Mouse (Mus musculus) cerebellum, adult 11 months (tissue): ENCODE results near the gene Tmem232.
A peak's percentile ranks its signal among the peaks of the same experiment; 100 is the strongest.
"Not testable (repeated sequence)": the region's sequence is repeated elsewhere in the genome, so short reads cannot be mapped to it uniquely, and the experiment has no call there.

ENCODE experiments used
- DNase-seq: peaks from one replicate; pipeline ENCODE4 v3.0.0; 2022

Tmem232 gene

DNA sequence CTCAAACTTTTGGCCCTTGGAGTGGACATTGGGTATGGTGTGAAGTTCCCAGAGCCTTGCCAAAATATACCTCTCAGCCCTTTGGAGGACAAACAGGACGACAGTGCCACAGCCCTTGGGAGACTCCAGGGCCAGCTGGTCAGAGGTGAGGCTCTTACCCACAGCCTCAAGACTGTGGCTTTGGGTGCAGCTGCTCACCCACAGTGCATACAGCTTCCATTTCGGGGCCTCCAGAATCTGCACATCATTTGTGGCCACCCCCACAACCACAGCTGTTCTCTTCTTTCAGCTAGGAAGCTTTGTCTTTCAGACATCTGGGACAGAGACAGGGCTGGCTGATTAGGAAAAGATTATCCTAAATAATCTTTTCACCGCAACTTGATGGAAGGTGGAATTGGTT is 27.1 kb downstream of the Tmem232 start:
- DNase-seq, result no peak

DNA sequence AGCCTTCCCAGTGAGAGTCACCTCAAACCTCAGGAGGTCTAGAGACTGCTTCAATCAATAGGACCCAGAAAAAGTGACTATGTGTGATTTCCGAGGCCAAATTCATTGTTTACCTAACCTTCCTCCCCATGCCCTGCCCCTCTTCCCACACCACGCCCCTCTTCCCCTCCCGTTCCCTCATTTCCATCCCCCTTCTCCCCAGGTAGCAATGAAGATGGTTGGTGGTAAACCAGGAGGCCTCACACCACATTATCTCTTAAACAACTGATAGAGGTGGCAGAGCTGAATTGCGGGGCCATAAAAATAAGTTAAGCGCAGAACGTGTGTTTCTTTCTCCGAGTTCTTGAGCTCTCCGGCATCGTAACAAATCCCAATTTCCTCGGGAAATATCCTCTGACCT is 55.9 kb downstream of the Tmem232 start:
- no peak for DNase-seq

DNA sequence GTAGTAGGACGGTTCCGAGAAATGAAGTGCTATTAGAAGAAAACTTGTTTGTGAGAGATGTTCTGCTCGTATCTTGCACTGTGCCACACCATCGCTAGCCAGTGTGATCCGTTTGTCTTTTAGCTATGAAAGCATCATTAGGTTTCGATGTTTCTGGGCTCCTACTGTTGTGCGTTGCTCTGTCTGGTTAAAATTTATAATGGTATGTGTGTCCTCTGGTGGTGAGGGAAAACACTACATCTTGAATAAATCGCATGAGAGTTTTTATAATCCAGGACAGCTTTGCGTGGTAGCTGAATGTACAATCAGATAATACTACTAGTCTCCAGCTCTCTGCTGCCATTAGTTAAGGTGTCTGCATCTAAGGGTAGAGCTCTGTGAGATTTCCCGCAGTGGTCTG is 63.8 kb downstream of the Tmem232 start:
- no peak for DNase-seq

DNA sequence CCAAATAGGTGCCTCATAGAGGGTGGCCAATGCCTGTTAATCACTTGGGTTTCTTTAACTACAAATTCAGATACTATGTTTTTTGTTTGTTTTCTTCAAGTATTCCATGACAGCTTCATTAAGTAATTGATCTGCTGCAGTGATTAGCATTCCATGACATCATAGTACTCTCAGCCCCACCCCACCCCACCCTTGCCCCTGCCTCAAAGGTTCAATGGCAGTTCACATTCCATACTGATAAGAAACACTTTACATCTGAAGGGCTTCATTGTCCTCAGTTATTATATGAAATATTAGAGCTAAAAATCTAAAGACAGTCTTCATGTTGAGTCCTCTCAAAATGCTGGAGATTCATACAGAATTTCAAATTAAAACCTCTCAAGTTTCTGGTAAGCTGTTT is 89.8 kb downstream of the Tmem232 start:
- no peak for DNase-seq

DNA sequence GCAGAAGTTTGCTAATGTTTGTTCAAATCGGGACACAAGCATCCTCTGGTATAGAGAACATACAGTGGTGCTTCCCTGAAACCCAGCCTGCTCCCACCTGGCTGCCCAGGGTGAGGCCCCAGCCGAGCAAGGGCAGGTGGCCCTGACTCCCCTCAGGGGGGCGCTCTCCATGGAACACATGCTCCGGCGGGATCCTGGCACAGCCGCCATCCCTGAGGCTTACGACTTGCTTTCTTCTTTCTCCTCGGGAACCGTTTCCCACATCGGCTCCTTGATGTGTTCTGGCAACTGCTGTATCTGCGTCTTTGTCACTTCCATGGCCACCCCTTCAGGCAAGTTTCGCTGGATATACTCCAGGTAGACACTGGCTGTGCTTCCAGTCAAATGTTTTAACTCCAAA is 102.7 kb downstream of the Tmem232 start:
- not testable (repeated sequence) for DNase-seq

DNA sequence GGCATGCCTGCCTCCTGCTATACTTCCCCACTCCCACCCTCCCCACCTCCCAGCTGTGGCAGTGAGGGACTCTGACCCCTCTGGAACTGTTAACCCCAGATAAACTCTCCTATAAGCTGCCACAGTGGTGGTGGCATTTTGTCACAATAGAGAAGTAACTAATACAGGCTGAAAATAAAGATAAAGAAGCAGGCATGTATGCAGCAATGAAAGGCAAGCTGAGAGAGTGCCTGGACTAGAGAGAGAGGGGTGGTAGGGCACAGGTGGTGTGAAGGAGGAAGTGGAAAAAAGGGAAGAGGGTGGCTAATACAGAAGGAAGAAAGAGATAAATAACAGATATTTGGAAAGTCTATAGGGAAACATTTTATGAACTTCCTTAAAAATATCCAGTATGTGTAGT is 121.5 kb downstream of the Tmem232 start:
- DNase-seq, result no peak

DNA sequence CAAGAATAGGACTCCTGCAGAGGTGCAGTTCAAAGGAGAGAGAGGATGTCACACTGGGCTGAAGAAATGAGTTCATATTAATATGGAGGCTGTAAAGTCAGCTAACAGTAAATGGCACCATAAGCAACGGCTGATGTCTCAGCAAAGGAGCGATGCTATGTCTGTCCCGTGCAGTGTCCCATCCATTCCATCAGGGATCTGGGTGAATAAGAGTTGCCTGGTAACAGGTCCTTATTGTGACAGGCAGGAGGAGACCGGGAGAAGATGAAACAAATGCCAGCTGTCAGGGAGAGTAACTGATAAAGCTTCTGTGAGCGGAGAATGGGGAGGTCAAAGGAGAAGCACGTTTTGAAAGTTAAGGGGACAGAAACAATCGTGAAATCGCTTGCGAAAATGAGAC is 135.3 kb downstream of the Tmem232 start:
- no peak for DNase-seq

DNA sequence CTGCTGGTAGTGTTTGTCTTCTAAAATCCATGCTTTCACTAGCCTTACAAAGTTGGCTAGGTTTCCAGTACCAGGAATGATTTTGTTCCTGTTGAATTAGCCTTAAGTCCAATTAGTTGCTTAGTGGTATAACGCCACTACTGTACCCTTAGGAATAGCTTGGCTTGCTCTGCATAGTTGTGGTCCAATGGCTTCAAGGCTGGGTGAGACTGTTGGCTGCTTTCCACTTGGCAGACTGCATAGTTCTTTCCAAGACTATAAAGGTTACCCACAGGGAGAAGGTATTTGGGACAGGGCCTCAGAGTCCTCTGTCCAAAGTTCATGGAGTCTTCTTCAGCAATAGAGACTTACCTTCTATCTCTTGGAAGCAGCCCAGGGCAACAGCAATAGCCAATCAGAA is 139.7 kb downstream of the Tmem232 start:
- DNase-seq, result no peak

DNA sequence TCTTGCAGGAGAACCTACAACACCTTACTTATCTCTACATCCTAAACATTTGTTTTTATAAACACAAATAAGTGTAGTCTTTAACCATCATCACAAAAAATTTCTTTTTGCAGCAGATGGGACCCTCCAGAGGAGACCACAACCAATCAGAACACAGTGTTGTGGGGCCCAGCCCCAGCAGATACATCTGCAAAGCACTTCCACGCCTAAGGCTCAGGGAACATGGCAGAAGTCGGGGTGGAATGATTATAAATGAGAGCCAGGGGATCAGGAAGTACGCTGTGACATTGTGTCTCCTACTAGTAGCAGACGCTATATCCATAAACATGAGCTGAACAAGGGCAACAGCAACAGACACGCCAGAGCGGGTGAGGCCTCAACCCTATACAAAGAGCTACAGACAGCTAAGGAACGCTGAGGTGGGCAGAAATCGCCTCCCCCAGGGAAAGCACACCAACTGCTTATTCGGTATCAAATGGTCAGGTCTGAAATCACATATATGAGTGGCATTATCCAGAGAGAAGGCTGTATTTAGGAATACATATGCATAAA is 156.1 kb downstream of the Tmem232 start:
- DNase-seq, result no peak

DNA sequence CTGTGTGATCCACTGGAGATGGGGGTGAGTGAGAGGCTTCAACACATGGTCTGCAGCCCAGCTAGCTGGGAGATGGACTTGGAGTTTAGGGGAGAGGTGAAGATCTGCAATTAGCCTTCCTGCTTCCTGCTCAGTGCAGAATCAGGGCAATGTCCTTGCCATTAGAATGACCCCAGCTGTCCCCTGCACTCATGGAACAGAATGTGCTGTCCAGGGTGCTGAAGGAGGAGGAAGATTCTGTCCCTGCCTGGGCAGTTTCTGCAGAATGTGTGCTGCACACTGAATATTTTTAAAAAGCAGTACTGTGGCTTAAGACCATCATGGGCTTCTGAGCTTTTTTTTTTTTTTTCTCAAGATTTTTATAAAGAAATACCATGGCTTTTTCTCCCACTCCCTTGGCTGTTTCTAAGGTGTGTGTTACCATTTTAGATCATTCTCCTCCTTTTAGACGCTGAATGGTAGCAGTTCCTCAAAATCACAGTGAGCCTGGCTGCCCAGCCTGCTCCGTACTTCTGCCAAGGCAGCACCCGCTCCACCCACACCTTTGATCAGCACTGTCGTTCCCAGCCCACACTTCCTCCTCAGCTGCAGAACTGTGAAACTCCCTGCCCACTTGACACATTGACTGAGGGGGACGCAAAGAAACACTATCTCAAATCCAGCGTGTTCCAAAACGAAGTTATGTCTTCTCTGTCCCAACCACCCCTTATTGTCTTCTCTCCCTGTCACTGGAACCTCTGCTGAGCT is 170.4 kb downstream of the Tmem232 start:
- no peak for DNase-seq

DNA sequence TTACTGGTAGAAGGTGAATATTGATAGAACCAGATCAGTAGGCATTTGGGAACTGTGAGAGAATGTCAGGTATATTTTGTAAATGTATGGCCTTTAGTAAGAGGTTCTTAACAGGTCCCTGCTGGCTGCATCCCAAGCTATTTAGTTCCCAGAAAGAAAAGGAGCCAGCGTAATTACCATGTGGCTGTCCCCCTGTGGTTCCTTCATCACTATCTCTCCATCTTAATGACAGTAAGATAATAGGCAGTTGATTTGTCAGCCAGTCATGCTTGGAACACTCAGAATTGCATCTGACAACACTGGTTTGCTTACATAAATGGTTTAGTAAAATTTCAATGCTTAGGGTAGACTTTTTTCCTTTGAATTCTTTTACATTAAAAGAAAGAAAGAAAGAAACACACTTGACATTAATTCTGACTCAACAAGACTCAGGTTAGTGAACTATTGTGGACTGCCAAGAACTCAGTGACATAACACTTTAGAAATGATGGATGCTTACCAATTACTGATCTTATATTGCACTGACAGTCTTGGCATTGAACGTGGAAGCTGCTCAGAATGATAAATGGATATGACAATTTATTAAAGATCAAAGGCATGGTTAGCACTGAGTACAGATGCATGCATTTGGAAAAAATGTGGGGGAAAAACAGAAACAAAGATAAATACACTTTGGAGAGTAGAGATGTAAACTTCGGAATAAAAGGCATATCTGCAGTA is 174.9 kb downstream of the Tmem232 start:
- DNase-seq, result no peak

DNA sequence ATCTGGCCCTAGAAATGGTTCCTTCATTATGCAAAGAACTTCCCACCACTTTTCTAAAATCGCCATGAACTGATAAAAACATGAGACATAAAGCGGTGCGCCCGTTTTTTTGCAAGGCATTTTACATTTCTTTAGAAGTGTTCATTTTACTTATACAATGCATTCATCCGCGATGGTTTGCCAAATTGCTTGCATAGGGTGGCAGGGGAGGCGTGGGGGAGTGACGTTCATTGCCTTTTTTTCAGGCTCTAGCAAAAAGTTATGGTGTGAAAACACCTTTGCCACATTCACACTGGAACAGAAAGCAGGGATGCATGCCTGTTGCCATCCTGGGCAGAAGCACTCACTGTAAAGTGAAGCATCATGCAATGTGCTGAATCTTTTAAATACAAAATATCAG is 188.7 kb downstream of the Tmem232 start:
- no peak for DNase-seq

DNA sequence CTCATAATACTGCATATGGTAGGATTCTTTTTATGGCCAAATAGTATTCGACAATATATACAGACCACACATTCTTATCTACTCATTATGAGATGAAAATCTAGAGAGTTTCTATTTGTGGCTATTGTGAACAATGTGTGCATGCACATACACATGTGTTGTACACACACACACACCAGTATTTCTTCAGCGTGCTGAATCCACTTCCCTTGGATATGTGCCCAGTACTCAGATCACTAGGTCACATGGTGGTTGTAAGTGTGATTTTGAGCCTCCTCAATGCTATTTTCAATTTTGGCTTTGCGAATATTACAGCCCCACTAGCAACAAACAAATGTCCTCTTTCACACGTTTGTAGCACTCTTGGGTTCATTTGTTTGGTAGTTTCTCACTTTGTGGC is 200.6 kb downstream of the Tmem232 start:
- no peak for DNase-seq

DNA sequence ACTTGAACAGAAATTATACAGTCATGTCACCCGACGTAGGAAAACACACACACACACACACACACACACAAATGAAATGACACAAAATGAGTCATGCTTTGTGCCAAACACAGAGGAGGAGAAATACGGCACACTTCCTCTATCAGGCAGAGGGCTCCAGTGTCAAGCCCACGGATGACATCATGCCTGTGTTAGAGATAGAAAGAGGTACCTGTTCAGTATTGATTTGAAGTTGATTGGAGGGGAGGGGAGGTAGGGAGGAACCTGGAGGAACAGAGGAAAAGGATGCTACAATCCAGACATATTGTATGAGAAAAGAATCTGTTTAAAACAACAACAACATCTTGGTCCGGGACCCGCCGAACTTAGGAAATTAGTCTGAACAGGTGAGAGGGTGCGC is 209.8 kb downstream of the Tmem232 start:
- DNase-seq, result no peak

DNA sequence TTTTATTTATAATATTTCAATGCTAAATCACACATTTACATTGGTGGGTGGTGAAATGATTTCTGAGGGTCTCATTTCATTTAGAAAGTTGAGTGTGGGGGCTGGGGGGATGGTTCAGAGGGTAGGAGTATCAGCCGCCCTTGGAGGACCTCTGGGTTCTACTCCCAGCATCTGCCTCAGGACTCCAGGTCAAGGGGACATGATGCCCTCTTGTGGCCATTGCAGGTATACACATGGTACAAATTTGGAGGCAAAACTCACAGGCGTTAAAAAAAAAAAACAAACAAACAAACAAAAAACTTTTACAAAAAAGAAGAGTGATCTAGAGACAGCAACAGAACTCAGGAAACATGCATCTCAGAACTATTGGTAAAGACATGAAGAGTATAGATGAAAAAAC is 215.3 kb downstream of the Tmem232 start:
- DNase-seq, result peak; percentile 24

DNA sequence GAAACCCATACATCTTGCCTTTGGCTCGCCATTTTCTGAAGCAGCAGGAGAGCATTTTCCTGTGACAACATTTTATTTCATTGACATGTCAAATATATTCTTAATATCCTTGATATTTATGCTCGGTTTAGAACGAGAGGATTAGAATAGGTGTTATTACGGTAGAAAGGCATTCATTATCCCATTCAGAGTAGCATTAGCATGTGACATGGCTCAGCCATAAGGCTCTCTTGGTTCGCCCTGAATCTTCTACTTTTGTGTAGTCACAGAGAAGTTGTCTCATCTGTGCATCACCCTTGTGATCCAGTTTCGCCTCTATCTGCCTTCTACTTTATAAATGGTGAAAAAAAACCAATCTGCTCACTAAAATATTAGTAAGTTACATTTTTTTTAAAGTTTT is 220.0 kb downstream of the Tmem232 start:
- no peak for DNase-seq

DNA sequence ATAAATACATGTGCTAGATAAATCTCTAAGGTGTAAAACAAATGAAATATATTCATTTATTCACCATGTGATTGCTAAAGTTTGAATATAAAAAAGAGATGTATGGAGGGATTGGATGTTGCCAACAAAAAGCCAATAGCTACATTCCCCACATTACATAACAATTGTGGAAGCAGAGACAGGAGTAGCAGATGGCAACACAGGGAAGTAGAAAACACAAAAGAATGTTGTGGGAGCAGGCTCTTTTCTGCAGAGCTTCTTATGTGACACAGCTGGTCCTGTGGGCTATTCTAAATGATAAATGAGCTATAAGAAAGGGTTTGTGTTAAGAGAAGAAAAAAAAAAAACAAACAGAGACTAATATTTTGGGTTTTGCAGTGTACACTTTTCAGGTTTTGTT is 240.6 kb downstream of the Tmem232 start:
- no peak for DNase-seq

DNA sequence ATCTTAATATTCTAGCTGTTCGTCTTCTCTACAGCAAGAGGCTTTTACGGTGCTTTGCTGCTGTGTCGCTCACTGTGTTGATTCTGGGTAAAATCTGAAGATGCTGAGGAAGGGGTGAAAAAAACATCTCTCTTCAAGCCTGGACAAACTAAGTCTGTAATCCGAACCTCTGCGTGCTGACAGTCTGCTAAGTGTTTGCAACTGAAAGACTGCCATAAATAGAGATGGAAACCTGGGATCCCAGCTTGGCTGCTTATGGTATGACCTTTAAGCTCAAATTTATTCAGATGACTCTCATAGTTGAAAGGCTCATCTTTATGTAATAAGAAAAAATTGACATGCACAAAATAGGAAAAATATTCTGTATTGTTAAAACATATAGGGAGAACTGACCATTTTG is 242.8 kb downstream of the Tmem232 start:
- DNase-seq, result no peak

DNA sequence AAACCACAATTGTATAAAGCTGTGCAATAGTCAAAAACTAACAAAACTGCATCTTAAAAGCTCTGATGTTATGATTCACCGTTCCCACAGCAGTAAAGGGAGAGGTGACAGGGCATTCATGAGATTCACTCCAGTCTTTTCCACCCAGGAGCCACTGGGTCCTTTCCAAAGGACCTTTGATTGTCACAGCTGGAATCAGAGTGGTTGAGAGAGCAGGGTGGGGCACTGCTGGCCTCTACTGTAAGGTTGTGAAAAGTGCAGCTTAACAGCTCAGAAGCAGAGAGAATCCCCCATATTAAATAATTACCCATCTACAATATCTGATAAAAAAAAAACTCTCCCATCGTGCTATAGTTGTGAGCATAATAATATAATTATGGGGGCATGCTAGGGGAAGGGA is 288.4 kb downstream of the Tmem232 start:
- peak; percentile 1 for DNase-seq

DNA sequence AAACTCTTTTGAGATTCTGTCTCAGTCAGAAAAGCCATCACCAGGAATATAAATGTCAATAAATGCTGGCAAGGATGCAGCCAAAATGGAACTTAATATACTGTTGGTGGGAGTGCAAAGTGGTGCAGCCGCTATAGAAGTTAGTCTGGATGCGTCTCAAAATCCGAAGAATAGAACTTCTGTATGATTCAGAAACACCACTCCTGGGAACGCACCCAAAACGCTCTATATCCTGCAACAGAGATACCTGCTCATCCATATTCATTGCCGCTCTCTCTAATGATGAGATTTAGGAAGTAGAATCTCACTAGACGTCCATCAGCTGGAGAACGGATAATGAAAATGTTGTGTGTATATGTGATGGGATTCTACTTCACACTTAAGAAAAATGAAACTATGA is 290.3 kb downstream of the Tmem232 start:
- no peak for DNase-seq

DNA sequence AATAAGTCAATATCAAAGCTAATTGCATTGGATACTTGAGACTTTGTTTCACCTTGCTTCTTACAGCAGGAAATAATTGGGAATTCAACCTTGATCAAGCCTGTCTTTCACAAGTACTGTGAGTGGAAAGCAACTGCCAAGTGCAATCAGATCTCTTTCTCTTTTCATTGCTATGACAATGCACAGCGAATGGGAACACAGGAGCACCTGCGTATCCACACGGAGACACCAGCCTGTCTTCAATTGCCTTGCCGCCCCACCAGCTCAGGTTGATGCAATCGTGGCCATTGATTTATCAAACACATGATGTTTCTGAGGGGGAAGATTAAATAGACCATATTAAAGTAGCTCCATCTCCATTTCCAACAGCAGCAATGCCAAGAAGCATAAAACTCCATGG is 296.9 kb downstream of the Tmem232 start:
- DNase-seq, result no peak

DNA sequence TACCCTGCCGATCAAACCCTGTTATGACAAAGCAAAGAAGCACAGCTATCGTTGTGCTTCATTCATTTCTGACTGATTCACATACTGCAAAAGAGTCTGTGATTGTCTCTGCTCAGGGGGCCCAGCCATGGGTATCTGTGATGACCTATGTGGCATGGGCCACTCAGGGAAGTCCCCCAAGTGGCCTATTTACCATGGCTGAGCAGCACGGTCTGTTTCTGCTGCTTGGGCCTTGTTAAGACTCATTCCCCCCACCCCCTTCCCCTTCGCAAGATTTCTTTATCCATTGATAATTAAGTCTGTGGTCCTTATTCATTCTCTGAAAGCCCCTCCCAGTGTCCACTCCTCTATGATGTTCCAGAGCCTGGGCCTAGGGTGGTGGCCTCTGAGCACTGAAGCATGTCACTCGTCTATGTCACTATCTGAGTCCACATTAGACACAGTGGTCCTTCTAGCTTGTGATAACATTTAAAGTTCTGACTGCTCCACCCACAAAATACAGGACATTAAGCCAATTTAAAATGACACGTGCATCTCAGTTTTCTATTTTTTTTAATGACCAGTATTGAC is 315.1 kb downstream of the Tmem232 start:
- no peak for DNase-seq

DNA sequence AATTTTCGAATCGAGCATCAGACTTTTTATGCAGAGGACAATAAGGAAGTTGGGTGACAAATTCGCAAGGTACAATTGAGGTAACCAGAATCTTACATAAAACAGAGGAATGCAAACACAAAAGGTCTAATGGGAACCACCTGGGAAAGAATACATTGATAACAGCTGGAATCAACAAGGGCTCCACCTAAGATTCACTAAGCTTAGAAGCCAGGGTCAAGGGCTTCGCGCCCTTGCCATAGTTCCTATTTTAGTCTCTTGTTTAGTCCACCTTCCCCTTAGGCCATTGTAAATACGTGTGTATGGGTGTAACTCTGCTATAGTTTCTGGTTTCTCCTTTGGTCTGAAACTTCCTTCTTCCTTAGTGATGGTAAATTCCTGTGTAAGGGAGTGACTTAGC is 318.9 kb downstream of the Tmem232 start:
- not testable (repeated sequence) for DNase-seq
